Mouse (Mus musculus) heart, embryonic 12.5 days (tissue): ENCODE measurements around the gene Tsc2. TPM values are rescaled to one million over a fixed set of nuclear protein-coding genes. Genes with fewer than 3 reads are reported as not detected.

Experiments
- ATAC-seq: fragments of 200-750 bp; cut with Nextera tagmentation; 2 replicates; pipeline ENCODE4 v1.8.0; 2017; ENCODE audit warnings: moderate TSS enrichment, moderate library complexity; ENCODE audit not compliant: insufficient number of reproducible peaks, low FRiP score
- H3K27ac ChIP-seq: fragments of 300-500 bp; sonication (generic); 2 replicates; pipeline ENCODE4 v1.5.1; 2016; ENCODE audit warnings: mild to moderate bottlenecking, moderate library complexity; ENCODE audit not compliant: poor library complexity, severe bottlenecking
- H3K27me3 ChIP-seq: fragments of 300-500 bp; sonication (generic); replicated peaks from 2 replicates; pipeline ENCODE4 v1.6.1; 2016; ENCODE audit warnings: mild to moderate bottlenecking, moderate library complexity
- H3K36me3 ChIP-seq: fragments of 300-500 bp; sonication (generic); 2 replicates; pipeline ENCODE4 v1.6.1; 2016; ENCODE audit warnings: mild to moderate bottlenecking, moderate library complexity
- H3K4me1 ChIP-seq: fragments of 300-500 bp; sonication (generic); replicated peaks from 2 replicates; pipeline ENCODE4 v1.6.1; 2016; ENCODE audit warnings: mild to moderate bottlenecking
- H3K4me2 ChIP-seq: fragments of 300-500 bp; sonication (generic); 2 replicates; pipeline ENCODE4 v1.6.1; 2016; ENCODE audit warnings: mild to moderate bottlenecking, moderate library complexity
- H3K4me3 ChIP-seq: fragments of 300-500 bp; sonication (generic); 2 replicates; pipeline ENCODE4 v1.5.1; 2016; ENCODE audit warnings: mild to moderate bottlenecking
- H3K9ac ChIP-seq: fragments of 300-500 bp; sonication (generic); 2 replicates; pipeline ENCODE4 v1.6.1; 2016; ENCODE audit warnings: mild to moderate bottlenecking, moderate library complexity
- H3K9me3 ChIP-seq: fragments of 300-500 bp; sonication (generic); replicated peaks from 2 replicates; pipeline ENCODE4 v1.6.1; 2016; ENCODE audit warnings: mild to moderate bottlenecking, moderate library complexity
- WGBS: fragments of 180-500 bp; shearing (Covaris S2); methylation state at CpG from one replicate; pipeline ENCODE4 v1.1.7; 2016; 5-methylcytosine and 5-hydroxymethylcytosine counted together
- polyA plus RNA-seq: library from polyadenylated mRNA; unstranded; fragments of >200 nt; fragmentation: Nextera tagmentation; extraction: Ambion mirVana; gene quantifications from 2 replicates; pipeline ENCODE4 v1.2.1, GENCODE M21; 2016

The Tsc2 gene
- polyA plus RNA-seq, 1 experiment from 2014 or later: 66.5 TPM

DNA sequence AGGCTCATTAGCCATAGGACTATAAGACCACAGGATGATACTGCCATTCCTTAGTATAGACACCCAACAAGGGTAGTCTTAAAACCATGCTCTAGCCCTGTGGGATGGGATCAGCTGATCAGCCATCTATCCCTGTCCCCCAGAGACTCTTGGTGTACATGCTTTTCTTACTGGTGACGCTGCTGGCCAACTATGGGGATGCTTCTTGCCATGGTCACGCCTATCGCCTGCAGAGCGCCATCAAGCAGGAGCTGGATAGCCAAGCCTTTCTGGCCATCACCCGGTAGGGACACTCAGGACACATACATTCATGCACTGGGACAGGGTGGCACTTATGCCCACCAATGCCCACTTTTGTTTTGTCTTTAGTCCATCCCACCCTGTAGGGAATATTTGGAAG lies 40.7 kb downstream of the Tsc2 start:
- Histone ChIP-seq H3K4me1 (no peaks in the 10 kb centered on the region), H3K4me3 (no peak overlapping the region), H3K9ac (no peak overlapping the region), H3K4me2 (no peak overlapping the region), H3K9me3 (no peaks in the 10 kb centered on the region), H3K36me3 (peaks cover 86% of the 10 kb centered on the region), H3K27ac (no peak overlapping the region), H3K27me3 (no peaks in the 10 kb centered on the region)
- no peak for ATAC-seq
- 89% methylated on average over 5 of the region's 5 CpGs for whole genome bisulfite sequencing

GRCm38 (mm10) chr17:24590943-24591342 lies 41.5 kb downstream of the Tsc2 start:
- Histone ChIP-seq H3K4me1 (no peaks in the 10 kb centered on the region), H3K36me3 (peaks cover 86% of the 10 kb centered on the region), H3K9me3 (no peaks in the 10 kb centered on the region), H3K27me3 (no peaks in the 10 kb centered on the region), H3K9ac (no peak overlapping the region), H3K4me2 (no peak overlapping the region), H3K4me3 (no peak overlapping the region), H3K27ac (no peak overlapping the region)
- ATAC-seq: no peak
- WGBS: 83% methylated on average over 3 of the region's 3 CpGs

DNA sequence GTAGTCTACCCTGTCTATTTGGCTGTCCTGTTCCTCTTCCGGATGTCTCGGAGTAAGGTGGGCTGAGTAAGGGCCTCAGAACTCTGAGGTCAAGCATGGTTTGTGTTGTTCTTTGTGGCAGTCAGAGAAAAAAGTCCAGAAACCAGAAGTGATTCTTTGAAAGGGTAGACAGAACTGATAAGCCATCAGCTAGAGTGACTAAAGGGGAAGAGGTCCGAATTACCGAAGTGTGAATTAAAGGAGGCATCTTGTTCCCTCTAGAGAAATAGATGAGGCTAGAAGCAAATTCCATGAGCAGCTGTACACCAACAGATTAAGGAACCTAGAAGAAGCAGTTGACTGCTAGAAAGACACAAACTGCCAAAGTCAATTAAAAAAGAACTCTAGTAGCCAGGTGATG lies 45.9 kb downstream of the Tsc2 start:
- no peak overlapping the region for H3K4me3 ChIP-seq
- no peak for ATAC-seq
- no peak overlapping the region for H3K27ac ChIP-seq
- H3K4me1 ChIP-seq: no peaks in the 10 kb centered on the region
- H3K36me3 ChIP-seq: peaks cover 67% of the 10 kb centered on the region
- H3K9ac ChIP-seq: no peak overlapping the region
- WGBS: 87% methylated on average over 4 of the region's 4 CpGs
- H3K27me3 ChIP-seq: no peaks in the 10 kb centered on the region
- H3K9me3 ChIP-seq: no peaks in the 10 kb centered on the region
- no peak overlapping the region for H3K4me2 ChIP-seq

- no peak for ATAC-seq
- Histone ChIP-seq H3K9me3 (no peaks in the 10 kb centered on the region), H3K27ac (peak overlapping the region; percentile 37; the same call in 1 of the 2 replicates), H3K4me2 (no peak overlapping the region), H3K4me1 (no peaks in the 10 kb centered on the region), H3K4me3 (no peak overlapping the region), H3K9ac (no peak overlapping the region), H3K27me3 (no peaks in the 10 kb centered on the region), H3K36me3 (peaks cover 74% of the 10 kb centered on the region)
- 63% methylated on average over 3 of the region's 3 CpGs for WGBS
Measured at GRCm38 (mm10) chr17:24584520-24584919, 47.9 kb downstream of the Tsc2 start.

- WGBS: 69% methylated on average over 5 of the region's 5 CpGs
- H3K4me3 ChIP-seq: no peak overlapping the region
- ATAC-seq: peak; percentile 76
- no peak overlapping the region for H3K9ac ChIP-seq
- no peaks in the 10 kb centered on the region for H3K9me3 ChIP-seq
- H3K36me3 ChIP-seq: peaks cover 77% of the 10 kb centered on the region
- peak overlapping the region; percentile 37 for H3K27ac ChIP-seq
- no peak overlapping the region for H3K4me2 ChIP-seq
- H3K27me3 ChIP-seq: no peaks in the 10 kb centered on the region
- no peaks in the 10 kb centered on the region for H3K4me1 ChIP-seq
Measured at GRCm38 (mm10) chr17:24583599-24584460, 48.6 kb downstream of the Tsc2 start.

GRCm38 (mm10) chr17:24580287-24580686 lies 52.1 kb downstream of the Tsc2 start:
- Histone ChIP-seq H3K9me3 (no peaks in the 10 kb centered on the region), H3K27ac (no peak overlapping the region), H3K4me2 (no peak overlapping the region), H3K27me3 (no peaks in the 10 kb centered on the region), H3K36me3 (peaks cover 80% of the 10 kb centered on the region), H3K9ac (no peak overlapping the region), H3K4me3 (no peak overlapping the region), H3K4me1 (no peaks in the 10 kb centered on the region)
- 96% methylated on average over 2 of the region's 2 CpGs for WGBS
- ATAC-seq: no peak

DNA sequence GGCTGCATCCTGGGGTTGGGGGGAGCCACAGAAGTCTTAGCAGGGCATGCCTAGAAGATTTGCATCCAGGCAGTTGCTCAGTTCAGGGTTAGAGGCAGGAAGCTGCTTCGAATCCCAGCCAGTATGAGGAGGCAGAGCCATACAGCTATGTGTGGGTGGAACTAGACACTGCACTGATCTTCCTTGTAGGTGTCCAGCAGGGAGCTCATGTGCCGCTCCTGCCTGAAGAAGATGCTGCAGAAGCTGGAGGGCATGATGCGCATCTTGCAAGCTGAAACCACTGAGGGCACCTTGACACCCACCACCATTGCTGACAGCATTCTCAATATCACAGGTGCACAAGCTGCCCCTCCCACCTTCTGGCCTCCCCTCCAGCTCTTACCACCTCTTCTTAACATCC lies 52.9 kb downstream of the Tsc2 start:
- Histone ChIP-seq H3K27ac (no peak overlapping the region), H3K27me3 (no peaks in the 10 kb centered on the region), H3K9me3 (no peaks in the 10 kb centered on the region), H3K4me3 (no peak overlapping the region), H3K4me2 (no peak overlapping the region), H3K9ac (no peak overlapping the region), H3K4me1 (no peaks in the 10 kb centered on the region), H3K36me3 (peaks cover 87% of the 10 kb centered on the region)
- WGBS: 89% methylated on average over 3 of the region's 3 CpGs
- no peak for ATAC-seq

- ATAC-seq: no peak
- Histone ChIP-seq H3K4me1 (no peaks in the 10 kb centered on the region), H3K4me3 (no peak overlapping the region), H3K9me3 (no peaks in the 10 kb centered on the region), H3K36me3 (peaks cover 99% of the 10 kb centered on the region), H3K9ac (no peak overlapping the region), H3K27ac (no peak overlapping the region), H3K27me3 (no peaks in the 10 kb centered on the region), H3K4me2 (no peak overlapping the region)
- 91% methylated on average over 9 of the region's 9 CpGs for WGBS
Measured at GRCm38 (mm10) chr17:24573811-24574210, 58.6 kb downstream of the Tsc2 start.

DNA sequence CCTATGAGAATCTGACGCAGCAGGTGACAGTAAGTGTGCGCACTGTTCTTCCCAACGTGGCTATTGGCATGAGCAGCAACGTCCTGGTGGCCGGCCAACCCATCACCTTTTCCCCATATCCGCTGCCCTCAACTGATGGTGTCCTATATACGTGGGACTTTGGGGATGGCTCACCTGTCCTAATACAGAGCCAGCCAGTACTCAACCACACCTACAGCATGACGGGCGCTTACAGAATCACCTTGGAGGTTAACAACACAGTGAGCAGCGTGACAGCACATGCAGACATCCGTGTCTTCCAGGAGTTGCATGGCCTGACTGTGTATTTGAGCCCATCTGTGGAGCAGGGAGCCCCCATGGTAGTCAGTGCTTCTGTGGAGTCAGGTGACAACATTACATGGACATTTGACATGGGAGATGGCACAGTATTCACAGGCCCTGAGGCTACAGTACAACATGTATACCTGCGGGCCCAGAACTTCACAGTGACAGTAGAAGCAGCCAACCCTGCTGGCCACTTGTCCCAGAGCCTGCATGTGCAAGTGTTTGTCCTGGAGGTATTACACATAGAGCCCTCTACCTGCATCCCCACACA lies 59.7 kb downstream of the Tsc2 start:
- H3K4me1 ChIP-seq: no peaks in the 10 kb centered on the region
- peaks cover 95% of the 10 kb centered on the region for H3K36me3 ChIP-seq
- H3K9ac ChIP-seq: no peak overlapping the region
- no peaks in the 10 kb centered on the region for H3K27me3 ChIP-seq
- no peak for ATAC-seq
- no peak overlapping the region for H3K4me2 ChIP-seq
- H3K27ac ChIP-seq: no peak overlapping the region
- no peak overlapping the region for H3K4me3 ChIP-seq
- WGBS: 90% methylated on average over 12 of the region's 12 CpGs
- no peaks in the 10 kb centered on the region for H3K9me3 ChIP-seq

GRCm38 (mm10) chr17:24569837-24570236 lies 62.6 kb downstream of the Tsc2 start:
- no peak overlapping the region for H3K9ac ChIP-seq

DNA sequence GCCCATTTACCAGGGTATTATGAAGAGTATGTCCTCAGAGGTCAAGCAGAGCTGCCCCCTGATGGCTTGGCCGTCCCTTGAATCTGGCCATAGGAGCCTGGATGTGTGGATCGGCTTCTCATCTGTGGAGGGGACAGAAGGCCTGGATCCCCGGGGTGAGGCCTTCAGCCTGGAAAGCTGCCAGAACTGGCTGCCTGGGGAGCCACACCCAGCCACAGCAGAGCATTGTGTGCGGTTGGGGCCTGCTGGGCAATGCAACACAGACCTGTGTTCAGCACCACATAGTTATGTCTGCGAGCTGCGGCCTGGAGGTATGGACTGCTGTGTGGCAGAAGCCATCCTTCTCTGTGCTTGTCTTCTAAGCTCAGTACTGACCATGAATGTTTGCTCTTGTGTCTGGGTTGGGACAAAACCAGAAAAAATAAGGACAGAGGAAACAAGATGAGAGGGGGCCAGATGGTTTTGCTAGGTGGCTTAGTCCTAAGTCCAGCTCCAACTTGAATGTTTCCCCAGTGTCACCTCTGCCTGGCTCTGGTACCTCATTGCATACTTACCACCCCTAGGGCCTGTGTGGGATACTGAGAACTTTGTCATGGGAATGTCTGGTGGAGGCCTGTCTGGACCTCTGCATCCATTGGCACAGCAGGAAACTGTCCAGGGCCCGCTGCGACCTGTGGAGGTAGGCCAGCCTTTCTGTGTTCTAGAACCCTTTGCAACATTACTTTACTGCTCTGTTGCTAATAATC lies 65.2 kb downstream of the Tsc2 start:
- H3K4me3 ChIP-seq: no peak overlapping the region
- no peak overlapping the region for H3K27ac ChIP-seq
- WGBS: 60% methylated on average over 8 of the region's 8 CpGs
- H3K27me3 ChIP-seq: no peaks in the 10 kb centered on the region
- peak; percentile 61; the same call in 1 of the 2 replicates for ATAC-seq
- peak overlapping the region; percentile 5 for H3K9ac ChIP-seq
- H3K4me1 ChIP-seq: peaks cover 17% of the 10 kb centered on the region
- H3K36me3 ChIP-seq: peaks cover 57% of the 10 kb centered on the region
- H3K9me3 ChIP-seq: no peaks in the 10 kb centered on the region
- no peak overlapping the region for H3K4me2 ChIP-seq

More at GRCm38 (mm10) chr17:24569837-24570236, 62.6 kb downstream of the Tsc2 start:
- H3K27me3 ChIP-seq: no peaks in the 10 kb centered on the region
- WGBS: 85% methylated on average over 4 of the region's 4 CpGs
- peaks cover 83% of the 10 kb centered on the region for H3K36me3 ChIP-seq
- H3K9me3 ChIP-seq: no peaks in the 10 kb centered on the region
- peaks cover 11% of the 10 kb centered on the region for H3K4me1 ChIP-seq
- H3K27ac ChIP-seq: no peak overlapping the region
- ATAC-seq: no peak
- H3K4me2 ChIP-seq: no peak overlapping the region
- H3K4me3 ChIP-seq: no peak overlapping the region
